Mouse (Mus musculus) monocyte, adult 59 days (primary cell): Measurements from ENCODE around the gene N4bp2l1. TPM values are rescaled to one million over a fixed set of nuclear protein-coding genes. Genes with fewer than 3 reads are reported as not detected.

Experiments used
- total RNA-seq, 2 experiments: library from RNA; stranded (reverse); gene quantifications; one replicate each; pipeline ENCODE4 v1.2.4; 2023

Gene N4bp2l1
- total RNA-seq = 100 to 1,000 TPM; 151 to 164 TPM

DNA sequence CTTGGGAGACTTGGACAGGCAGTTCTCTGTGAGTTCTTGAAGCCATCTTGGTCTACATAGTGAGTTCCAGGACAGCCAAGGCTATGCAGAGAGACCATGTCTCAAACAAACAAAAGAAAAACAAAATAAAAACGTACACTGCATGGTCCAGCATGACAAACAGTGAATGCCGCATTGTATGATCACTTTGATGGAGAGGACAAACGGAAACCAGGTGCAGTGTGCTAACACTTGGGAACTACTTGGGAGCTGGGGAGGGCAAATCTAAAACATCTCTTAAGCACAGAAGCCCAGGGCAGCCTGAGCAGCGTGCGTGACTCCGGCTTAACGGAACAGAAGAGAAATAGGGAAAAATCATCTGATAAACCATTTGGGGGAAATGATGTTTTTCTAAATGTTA, at the start of gene N4bp2l1:
N4bp2l1 (minus strand) TSS at position 101 of the 400 bp plus-strand sequence.

DNA sequence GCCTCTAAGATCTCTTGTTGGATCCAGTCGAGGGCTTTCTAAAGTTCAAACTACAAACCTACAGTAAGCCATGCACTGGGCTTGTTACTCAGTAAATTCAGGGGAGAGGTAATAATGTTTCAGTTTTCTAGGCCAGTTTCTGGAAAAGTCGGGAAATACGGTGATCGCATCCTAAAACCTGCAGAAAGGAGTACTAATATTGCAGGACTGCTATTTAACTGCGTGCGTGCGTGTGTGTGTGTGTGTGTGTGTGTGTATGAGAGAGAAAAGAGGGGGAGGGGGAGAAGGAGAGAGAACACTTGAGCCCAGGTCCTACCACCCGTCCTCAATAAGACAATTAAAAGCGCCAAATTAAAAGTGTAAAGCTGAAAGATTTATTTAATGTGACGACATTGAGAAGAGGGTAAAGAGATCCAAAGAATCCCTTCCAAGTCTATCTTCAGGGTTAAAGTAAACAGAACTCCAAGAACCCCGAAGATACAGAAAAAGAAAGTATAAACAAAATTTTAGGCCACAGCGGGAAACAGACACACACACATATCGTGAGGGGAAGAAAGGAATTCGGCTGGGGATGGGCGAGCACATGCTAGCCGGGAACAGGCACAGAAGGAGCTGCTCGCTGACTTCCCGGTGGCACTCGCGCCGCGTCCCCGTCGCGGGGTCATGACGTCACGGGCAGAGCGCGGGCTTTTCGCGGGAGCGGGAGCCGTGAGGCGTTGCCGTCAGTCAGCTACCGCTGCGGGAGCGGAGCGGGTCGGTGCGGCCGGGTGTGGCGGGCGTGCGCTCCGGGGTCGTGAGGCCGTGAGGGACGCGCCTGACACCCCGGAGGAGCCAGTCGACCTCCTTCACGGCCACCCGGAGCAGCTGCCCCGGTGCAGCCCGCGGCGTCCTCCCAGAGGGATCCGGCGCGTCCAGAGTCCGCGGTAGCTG, 74.8 kb downstream of the N4bp2l1 start, which contains the start of gene Brca2:
Brca2 (plus strand) TSS at position 694 of the 930 bp plus-strand sequence.

Other genes starting within 250 kb of the N4bp2l1 start
- gene Zar1l, start 79.0 kb downstream of the N4bp2l1 start, total RNA-seq = not detected
- gene Brca2, start 74.6 kb downstream of the N4bp2l1 start, total RNA-seq = 1 to 10 TPM; 1.9 to 3.4 TPM
- 10 to 100 TPM; 67.7 to 72.8 TPM for gene N4bp2l2, start 69.0 kb upstream of the N4bp2l1 start, total RNA-seq
- 10 to 100 TPM; 21.0 to 22.1 TPM for gene Pds5b, start 76.6 kb upstream of the N4bp2l1 start, total RNA-seq